Mouse (Mus musculus): ENCODE data around the gene Rab33b. TPM values are rescaled to one million over a fixed set of nuclear protein-coding genes. Genes with fewer than 3 reads are reported as not detected.
"Not testable (repeated sequence)": the region's sequence is repeated elsewhere in the genome, so short reads cannot be mapped to it uniquely, and the experiment has no call there.

Rab33b gene
- total RNA-seq (2021) = 14.1 and 17.4 TPM in 2 replicates
- long read RNA-seq, transcript Rab33b-201 (2 exons, 3,492 nt) = major isoform, 21 of 23 reads
- long read RNA-seq, partial matches to known transcripts = 0 of 23 reads
- long read RNA-seq, other reads (novel, unspliced or antisense) = 2 of 23 reads

- peak; percentile 97 for DNase-seq
Observed at GRCm38 (mm10) chr3:51483741-51484359, at the start of gene Rab33b. TSS of gene Rab33b (plus strand) at chr3:51483920.

- DNase-seq = not testable (repeated sequence)
Observed at GRCm38 (mm10) chr3:51434364-51434763, 49.4 kb upstream of the Rab33b start.

DNA sequence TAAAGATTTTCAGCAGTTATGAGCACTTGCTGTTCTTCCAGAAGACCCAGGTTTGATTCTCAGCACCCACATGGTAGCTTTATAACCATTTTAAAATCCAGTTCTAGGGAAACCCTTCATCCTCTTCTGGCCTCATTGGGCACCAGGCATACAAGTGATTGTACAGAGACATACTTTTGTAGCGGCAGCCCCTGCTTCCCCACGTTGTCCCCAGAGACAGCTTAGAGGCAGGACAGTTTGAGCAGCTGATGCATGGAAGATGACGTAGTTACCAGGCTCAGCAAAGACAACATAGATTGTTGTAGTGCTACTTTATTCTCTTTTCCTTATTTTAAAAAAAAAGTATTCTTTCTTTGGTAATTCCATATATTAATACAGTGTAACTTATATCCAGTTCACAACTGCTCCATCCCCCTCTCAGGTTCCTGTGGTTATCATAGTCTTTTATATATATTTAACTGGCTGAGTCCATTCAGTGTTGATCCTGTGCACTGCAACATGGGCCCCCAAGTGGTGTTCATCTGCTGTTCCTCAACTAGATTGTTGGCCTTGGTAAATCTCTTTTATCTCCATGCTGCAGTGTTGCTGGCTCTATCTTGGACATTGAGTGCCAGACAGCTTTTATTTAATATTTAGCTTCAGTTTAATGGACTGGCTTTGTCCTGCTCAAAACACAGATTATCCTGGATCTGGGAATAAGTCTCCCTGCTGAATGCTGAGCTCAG, 48.7 kb upstream of the Rab33b start:
- no peak for DNase-seq

- no peak for DNase-seq
Observed at GRCm38 (mm10) chr3:51468530-51468929, 15.2 kb upstream of the Rab33b start.

- no peak for DNase-seq
Observed at GRCm38 (mm10) chr3:51475706-51476105, 8.0 kb upstream of the Rab33b start.

DNA sequence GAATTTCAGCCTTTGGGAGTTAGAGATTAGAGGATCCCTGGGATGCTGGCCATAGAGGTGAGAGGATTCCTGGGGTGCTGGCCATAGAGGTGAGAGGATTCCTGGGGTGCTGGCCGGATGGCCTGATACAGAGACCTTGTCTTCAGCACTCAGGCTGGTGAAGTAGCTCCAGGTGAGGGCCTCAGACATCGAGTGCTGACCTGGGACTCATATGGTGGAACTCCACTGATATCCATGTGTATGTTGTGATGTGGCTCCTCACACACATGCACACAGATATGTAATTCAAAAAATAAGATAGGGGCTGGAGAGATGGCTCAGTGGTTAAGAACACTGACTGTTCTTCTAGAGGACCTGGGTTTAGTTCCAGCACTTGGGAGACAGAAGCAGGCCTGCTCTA, 3.8 kb upstream of the Rab33b start:
- no peak for DNase-seq

- DNase-seq = peak; percentile 39
Observed at GRCm38 (mm10) chr3:51481059-51481458, 2.7 kb upstream of the Rab33b start.

- DNase-seq = no peak
Observed at GRCm38 (mm10) chr3:51481881-51482280, 1.8 kb upstream of the Rab33b start.

DNA sequence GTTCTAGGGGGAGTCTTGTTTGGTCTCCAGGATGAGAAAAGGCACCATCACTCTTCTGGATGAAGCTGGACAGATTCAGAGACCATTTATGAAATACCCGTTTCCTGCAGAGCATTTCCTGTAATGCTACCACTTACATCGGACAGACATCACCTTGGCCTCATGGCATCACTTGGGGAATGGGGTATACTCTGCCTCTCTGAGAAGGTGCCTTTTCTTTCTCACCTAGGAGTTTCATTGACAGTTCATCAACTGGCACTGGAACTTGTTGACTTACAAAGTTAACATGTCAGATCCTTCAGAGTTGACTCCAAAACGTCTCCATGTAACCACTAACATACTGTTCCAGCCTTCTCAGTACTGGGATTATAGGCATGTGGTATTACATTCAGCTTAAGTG, 939 bp upstream of the Rab33b start:
- DNase-seq = no peak

DNA sequence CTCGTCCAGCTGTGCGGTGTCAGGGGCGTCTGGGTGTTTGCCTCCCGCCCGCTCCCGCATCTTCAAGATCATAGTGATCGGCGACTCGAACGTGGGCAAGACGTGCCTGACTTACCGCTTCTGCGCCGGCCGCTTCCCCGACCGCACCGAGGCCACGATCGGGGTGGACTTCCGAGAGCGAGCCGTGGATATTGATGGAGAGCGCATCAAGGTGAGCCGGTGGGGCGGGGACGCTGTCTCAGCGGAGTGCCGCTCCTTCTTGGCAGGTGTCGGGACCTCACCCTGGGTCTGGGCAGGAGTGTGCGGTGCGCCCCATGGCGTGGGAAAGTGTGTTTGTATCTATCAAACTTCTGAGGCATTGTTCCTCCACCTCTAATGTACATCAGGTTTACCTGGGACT, 650 bp downstream of the Rab33b start:
- no peak for DNase-seq

DNA sequence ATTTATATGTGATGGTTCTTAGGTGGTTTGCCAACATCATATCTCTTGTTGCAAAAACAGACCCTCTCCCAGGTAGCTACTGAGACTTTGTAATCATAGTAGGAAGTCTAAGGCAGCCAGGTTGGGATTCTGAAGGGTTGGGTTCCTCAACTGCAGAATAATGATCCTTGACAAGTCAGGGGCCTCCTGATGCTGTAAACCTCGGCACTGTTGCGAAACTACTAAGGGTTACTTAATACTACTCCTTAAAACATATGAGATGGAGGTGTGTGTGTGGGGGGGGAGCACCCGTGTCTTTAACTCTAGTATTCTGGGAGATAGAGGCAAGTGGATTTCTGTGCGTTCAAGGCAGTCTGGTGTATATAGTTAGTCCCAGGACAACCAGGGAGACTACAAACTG, 1.6 kb downstream of the Rab33b start:
- no peak for DNase-seq

GRCm38 (mm10) chr3:51486491-51487195, 2.9 kb downstream of the Rab33b start:
- no peak for DNase-seq

DNA sequence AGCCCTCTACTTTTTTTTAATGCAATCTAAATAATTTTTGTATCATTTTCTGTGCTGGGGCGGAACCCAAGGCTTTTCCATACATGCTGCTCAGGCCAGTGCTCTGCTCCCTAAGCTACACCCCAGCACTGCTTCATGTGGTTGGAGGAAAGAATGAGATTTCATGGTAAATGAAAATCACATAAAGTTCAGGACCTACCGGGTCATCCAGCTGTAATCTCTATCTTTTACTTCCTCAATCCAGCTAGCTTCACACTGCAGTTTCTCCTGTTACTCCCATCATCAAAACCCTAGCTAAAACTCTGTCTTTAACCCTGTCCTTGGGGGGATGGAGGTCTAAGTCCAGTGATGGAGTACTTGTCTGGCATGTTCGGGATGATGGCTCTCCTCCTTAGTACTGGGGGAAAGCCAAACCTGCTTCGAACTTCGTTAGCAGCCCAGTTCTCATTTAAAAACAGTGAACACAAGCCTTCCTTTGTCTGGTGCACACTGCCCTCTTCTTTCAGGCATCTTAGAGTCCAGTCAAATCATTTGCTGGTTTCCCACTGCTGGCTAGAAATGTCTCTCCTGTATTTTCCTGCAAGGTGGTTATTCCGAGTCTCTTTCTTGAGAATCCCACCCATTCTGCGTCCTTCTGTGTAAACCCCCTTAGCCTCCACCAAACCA, 6.5 kb downstream of the Rab33b start:
- no peak for DNase-seq

DNA sequence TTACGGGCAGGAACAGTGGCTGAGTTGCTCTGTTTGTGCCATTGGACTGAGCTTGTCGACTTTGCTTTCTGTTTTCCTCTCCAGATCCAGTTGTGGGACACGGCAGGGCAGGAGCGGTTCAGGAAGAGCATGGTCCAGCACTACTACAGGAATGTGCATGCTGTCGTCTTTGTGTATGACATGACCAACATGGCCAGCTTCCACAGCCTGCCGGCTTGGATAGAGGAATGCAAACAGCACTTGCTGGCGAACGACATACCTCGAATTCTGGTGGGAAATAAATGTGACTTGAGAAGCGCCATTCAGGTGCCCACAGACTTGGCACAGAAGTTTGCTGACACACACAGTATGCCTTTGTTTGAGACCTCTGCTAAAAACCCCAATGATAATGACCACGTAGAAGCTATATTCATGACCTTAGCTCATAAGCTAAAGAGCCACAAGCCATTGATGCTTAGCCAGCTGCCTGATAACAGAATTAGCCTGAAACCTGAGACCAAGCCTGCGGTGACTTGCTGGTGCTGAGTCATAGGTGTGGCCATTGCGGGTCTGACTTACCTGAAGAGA, 9.6 kb downstream of the Rab33b start:
- no peak for DNase-seq

DNA sequence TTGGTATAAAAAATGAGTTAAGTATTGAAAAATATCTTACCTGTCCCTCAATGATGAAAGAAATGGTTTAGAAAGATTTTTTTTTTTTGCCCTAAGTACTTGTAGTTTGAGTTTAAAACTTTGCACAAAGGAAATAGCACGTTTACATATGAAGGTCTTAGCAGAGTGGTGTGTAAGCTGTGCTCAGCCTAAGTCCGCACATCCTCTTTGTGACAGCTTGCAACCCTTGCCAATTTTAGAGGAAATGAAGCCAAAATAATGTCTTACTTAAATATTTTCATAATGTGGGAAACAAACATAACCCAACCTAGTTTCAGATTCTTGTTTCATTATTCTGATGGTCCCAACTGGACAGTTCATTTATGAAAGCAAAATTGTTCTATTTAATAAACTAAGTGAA, 10.7 kb downstream of the Rab33b start:
- DNase-seq = no peak

DNA sequence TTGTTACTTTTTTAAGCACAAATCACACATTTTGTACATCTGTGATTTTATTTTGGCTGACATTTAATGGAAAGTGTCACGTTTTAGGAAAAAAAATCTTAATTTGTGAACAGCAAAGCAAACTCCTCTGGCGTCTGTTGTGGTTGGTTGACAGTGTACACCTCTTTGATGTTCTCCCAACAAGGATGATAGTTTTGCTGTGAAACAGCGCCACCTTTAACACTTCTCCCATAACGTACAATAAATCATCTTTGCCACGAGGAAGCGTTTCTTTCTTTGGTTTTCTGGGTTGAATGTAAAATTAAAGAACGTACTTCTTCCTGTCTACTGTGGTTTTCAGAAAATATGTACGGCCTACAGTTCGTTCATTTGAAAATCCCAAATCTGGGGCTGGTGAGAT, 11.9 kb downstream of the Rab33b start:
- DNase-seq = no peak

GRCm38 (mm10) chr3:51497978-51498377, 14.3 kb downstream of the Rab33b start:
- DNase-seq = no peak

- DNase-seq = no peak
Observed at GRCm38 (mm10) chr3:51498659-51499058, 14.9 kb downstream of the Rab33b start.

DNA sequence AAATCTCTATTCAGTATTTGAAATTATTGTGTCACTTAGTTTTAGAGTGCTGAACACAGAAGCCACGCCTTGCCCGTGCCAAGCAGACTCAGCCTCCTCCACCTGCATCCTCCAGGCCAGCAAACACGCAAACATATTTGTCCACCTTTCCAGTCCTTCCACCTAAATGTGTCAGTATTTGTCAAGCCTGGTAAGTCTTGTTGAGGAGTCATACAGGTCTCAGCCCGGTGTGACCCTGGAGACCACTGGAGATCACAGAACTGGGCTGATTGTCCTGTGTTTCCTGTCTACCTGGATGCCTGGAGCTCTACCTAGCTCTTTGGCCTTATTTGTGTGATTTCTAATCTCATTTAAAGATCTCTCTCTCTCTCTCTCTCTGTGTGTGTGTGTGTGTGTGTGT, 16.2 kb downstream of the Rab33b start:
- DNase-seq = no peak

- no peak for DNase-seq
Observed at GRCm38 (mm10) chr3:51504385-51504952, 20.7 kb downstream of the Rab33b start.

- DNase-seq = no peak
Observed at GRCm38 (mm10) chr3:51505465-51505864, 21.7 kb downstream of the Rab33b start.

DNA sequence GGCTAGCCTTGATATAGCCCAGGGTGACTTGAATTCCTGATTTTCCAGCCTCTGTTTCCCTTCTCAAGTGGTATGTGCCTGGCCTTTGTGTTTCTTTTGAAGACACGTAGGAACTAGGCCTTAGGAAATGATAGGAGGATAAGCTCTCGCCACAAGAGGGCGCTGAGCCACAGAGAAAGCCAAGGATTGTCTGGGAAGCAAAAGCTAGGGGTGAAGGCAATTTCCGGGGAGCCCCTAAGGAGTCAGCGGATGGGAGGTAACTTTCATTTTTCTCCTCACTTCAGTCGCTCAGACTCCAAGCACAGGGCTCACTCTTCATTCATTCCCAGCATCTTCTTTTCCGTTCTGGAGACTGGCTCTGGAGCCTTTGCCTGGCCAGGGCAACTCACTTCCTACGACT, 27.2 kb downstream of the Rab33b start:
- peak; percentile 77 for DNase-seq
